Mouse (Mus musculus) liver, embryonic 14.5 days (tissue): ENCODE results near the gene Prkn.

Source experiments
- CTCF ChIP-seq: IDR thresholded peaks from 2 replicates; pipeline ENCODE4 v1.5.1; 2016; ENCODE audit warnings: antibody characterized with exemption, low read depth, control low read depth
- EP300 ChIP-seq: IDR thresholded peaks from 2 replicates; pipeline ENCODE4 v1.6.1; 2016; ENCODE audit warnings: antibody characterized with exemption, low read depth

- TF ChIP-seq CTCF, result no peak
- TF ChIP-seq EP300, result no peak
Measured at GRCm38 (mm10) chr17:11245040-11245439, 404.9 kb downstream of the Prkn start.
